Mouse (Mus musculus) E14TG2a.4 (cell line): ENCODE results near the gene Bbs9.

ENCODE experiments used
- H3K27me3 ChIP-seq: 2 replicates; pipeline ENCODE4 v1.6.1; 2014; ENCODE audit warnings: low read length, control low read depth; ENCODE audit not compliant: insufficient read depth
- H3K36me3 ChIP-seq: 2 replicates; pipeline ENCODE4 v1.6.1; 2014; ENCODE audit warnings: low read length, control low read depth; ENCODE audit not compliant: insufficient read depth
- H3K4me1 ChIP-seq: replicated peaks from 2 replicates; pipeline ENCODE4 v1.6.1; 2014; ENCODE audit warnings: low read depth, low read length, control low read depth
- H3K4me3 ChIP-seq: replicated peaks from 2 replicates; pipeline ENCODE4 v1.5.1; 2014; ENCODE audit warnings: mild to moderate bottlenecking, low read length
- H3K9me3 ChIP-seq: 2 replicates; pipeline ENCODE4 v1.6.1; 2014; ENCODE audit warnings: low read length, control low read depth
- CTCF ChIP-seq: conservative IDR thresholded peaks from 2 replicates; pipeline ENCODE4 v1.5.1; 2014; ENCODE audit warnings: low read length
- NANOG ChIP-seq: IDR thresholded peaks from 2 replicates; pipeline ENCODE4 v1.6.1; 2014; ENCODE audit warnings: borderline replicate concordance, low read length, mixed read lengths
- POU5F1 ChIP-seq: IDR thresholded peaks from 2 replicates; pipeline ENCODE4 v1.6.1; 2014; ENCODE audit warnings: low read length, borderline replicate concordance

The Bbs9 gene

DNA sequence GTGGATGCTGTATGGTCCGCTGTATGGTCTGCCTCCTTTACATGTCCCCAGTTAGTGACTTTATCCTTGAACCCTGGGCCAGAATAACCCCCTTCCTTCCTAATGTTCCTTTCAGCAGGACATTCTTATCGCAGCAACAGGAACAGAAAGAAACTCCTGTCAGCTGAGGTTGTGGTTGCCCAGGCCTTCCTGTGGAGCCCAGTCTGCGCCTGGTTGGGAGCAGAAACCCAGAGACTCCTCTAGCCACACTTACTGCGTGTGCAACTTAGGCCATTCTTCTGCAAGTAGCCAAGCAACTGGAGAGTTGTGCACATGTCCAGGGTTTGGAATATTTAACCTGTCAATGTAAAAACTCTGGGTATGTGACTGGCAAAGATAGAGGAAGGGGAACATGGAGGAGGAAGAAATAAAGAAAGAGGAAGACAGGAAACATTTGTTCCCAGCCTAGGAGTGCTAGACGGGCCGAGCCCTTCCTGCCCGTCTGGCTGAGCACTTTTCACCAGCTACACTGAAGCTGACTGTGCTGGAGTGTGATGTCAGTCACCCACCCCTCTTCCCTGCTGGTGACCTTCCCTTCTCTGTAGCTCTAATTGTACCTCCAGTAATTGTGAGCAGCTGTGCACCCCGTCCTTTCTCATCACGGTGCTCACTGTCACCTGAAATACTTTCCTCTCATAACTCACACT lies 339.0 kb downstream of the Bbs9 start:
- no peak overlapping the region for H3K4me3 ChIP-seq
- no peak for TF ChIP-seq NANOG
- no peak for TF ChIP-seq CTCF
- no peak for TF ChIP-seq POU5F1
- H3K36me3 ChIP-seq, result no peaks in the 10 kb centered on the region
- no peaks in the 10 kb centered on the region for H3K27me3 ChIP-seq
- H3K9me3 ChIP-seq, result peaks cover 10% of the 10 kb centered on the region
- peaks cover 8% of the 10 kb centered on the region for H3K4me1 ChIP-seq

DNA sequence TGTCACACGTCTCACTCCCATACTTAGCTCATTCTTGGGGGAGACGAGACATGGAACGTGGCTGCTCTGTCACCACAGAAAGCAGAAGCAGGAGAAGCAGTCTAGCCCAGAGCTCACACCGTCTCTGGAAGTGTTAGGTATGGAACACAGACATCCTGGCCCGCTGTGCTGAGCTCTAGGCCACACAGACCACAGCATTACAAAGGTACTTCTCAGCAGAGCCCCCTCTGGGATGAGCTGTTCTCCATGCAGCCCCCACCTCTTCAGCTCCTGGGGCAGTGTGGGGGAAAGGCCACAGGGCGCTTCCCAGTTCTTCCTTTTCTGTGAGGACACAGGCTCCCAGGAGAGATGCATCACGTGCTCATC lies 339.6 kb downstream of the Bbs9 start:
- no peak for TF ChIP-seq POU5F1
- peaks cover 10% of the 10 kb centered on the region for H3K9me3 ChIP-seq

DNA sequence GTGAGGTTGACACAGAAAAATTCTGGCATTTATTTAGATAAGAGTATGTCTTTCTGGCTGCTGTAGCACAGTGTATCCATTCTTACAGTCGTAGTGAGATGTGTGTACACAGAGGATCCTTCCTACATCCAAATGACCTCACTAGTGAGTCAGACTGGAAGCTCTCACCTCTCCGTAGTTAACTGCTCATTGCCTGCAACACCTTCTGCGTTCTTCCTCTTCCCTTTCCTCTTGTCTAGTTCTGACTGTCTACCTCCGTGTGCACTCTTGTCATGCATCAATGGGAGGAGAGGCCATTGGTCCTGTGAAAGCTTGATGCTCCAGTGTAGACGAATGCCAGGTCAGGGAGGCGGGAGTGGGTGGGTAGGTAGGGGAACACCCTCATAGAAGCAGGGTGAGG lies 344.0 kb downstream of the Bbs9 start:
- Histone ChIP-seq H3K9me3 (no peaks in the 10 kb centered on the region), H3K36me3 (no peaks in the 10 kb centered on the region), H3K27me3 (no peaks in the 10 kb centered on the region), H3K4me1 (peaks cover 5% of the 10 kb centered on the region), H3K4me3 (no peak overlapping the region)
- no peak for TF ChIP-seq POU5F1
- TF ChIP-seq NANOG, result no peak
- no peak for TF ChIP-seq CTCF

More for the DNA sequence above, 339.6 kb downstream of the Bbs9 start:
- Histone ChIP-seq H3K36me3 (no peaks in the 10 kb centered on the region), H3K4me3 (no peak overlapping the region), H3K4me1 (peaks cover 8% of the 10 kb centered on the region), H3K27me3 (no peaks in the 10 kb centered on the region)

DNA sequence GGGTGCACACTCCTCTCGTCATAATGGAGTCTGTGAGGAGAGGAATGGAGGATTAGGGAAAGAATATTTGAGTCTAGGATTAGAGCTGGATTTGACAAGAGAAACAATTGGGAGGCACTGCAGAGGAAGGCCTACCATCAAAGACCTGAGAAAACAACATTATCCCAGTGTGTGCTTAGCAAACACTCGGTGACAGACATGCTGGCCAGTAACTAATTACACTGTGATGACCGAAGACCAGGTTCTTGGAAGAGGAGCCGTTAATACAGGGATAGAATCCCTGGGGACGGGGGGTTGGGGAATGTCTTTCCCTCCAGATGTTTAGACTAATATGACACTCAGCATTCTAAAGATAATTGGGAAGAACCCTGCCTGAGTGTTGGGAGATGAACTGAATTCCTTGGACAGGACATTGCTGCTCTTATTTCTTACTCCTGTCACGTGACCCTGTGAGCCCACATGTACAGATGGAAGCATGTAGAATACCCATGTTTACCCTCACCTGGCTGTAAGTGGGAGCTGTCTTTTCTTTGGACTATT lies 345.2 kb downstream of the Bbs9 start:
- TF ChIP-seq CTCF (no peak), POU5F1 (no peak), NANOG (no peak)
- Histone ChIP-seq H3K4me3 (no peak overlapping the region), H3K27me3 (no peaks in the 10 kb centered on the region), H3K9me3 (no peaks in the 10 kb centered on the region), H3K4me1 (no peaks in the 10 kb centered on the region), H3K36me3 (no peaks in the 10 kb centered on the region)

DNA sequence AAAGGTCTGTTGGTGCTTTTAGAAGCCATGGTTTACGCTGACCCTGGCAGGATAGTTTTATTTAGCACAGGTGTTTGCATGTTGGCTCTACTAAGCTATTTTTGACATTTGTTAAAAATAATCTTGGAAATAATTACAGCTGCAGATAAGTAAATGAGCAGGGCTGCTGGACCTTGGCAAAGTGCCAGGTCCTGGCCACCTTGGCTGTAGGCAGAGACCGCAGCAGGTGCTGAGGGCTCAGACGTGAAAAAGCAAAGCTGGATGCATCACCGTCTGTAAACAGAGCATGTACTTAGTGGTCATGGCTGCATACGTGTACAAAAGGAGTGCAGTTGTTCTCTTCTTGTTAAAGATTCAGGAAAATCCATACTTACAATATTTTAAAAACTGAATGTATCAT lies 347.3 kb downstream of the Bbs9 start:
- H3K4me1 ChIP-seq, result peaks cover 6% of the 10 kb centered on the region; the same call in 1 of the 2 replicates
- H3K36me3 ChIP-seq, result no peaks in the 10 kb centered on the region
- TF ChIP-seq POU5F1 (no peak), NANOG (no peak), CTCF (no peak)
- H3K27me3 ChIP-seq, result no peaks in the 10 kb centered on the region
- H3K9me3 ChIP-seq, result no peaks in the 10 kb centered on the region
- no peak overlapping the region for H3K4me3 ChIP-seq

- Histone ChIP-seq H3K36me3 (no peaks in the 10 kb centered on the region), H3K9me3 (no peaks in the 10 kb centered on the region), H3K4me3 (no peak overlapping the region), H3K27me3 (no peaks in the 10 kb centered on the region), H3K4me1 (peaks cover 6% of the 10 kb centered on the region; the same call in 1 of the 2 replicates)
- TF ChIP-seq NANOG (no peak), POU5F1 (no peak), CTCF (no peak)
Observed at GRCm38 (mm10) chr9:22823856-22824255, 348.3 kb downstream of the Bbs9 start.

- Histone ChIP-seq H3K36me3 (no peaks in the 10 kb centered on the region), H3K4me3 (no peak overlapping the region), H3K9me3 (no peaks in the 10 kb centered on the region), H3K4me1 (peaks cover 6% of the 10 kb centered on the region; the same call in 1 of the 2 replicates), H3K27me3 (no peaks in the 10 kb centered on the region)
- TF ChIP-seq CTCF, result no peak
- TF ChIP-seq NANOG, result no peak
Observed at GRCm38 (mm10) chr9:22824910-22825309, 349.4 kb downstream of the Bbs9 start.

DNA sequence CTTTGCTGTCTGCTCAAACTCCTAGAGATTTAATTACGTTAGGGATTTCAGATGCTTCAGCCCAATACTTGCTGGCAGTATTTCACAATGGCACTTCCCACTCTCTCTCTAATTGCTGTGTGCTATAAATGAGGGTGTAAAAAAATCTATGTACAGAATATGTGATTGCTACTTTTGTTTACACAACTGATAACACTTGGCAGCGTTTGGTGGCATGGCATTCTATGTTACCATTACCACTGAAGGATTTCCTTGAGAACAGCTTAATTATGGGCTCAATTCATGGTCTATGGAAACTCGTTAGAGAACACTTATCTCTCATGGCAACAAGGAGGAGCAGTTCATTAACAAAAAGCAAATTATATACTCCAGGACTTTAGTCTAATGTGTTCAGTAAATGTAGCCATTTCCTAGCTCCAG lies 351.1 kb downstream of the Bbs9 start:
- Histone ChIP-seq H3K27me3 (no peaks in the 10 kb centered on the region), H3K9me3 (no peaks in the 10 kb centered on the region)
- no peak for TF ChIP-seq CTCF
- no peak for TF ChIP-seq POU5F1
- TF ChIP-seq NANOG, result no peak

More for the DNA sequence above, 351.1 kb downstream of the Bbs9 start:
- Histone ChIP-seq H3K36me3 (no peaks in the 10 kb centered on the region), H3K4me3 (no peak overlapping the region), H3K4me1 (peaks cover 10% of the 10 kb centered on the region)
